Mouse (Mus musculus): Measurements from ENCODE around the gene Dld. TPM values are rescaled to one million over a fixed set of nuclear protein-coding genes. Genes with fewer than 3 reads are reported as not detected.

Gene Dld
- polyA plus RNA-seq (2012; rRNA removed), result 70.4 and 76.6 TPM in 2 replicates

DNA sequence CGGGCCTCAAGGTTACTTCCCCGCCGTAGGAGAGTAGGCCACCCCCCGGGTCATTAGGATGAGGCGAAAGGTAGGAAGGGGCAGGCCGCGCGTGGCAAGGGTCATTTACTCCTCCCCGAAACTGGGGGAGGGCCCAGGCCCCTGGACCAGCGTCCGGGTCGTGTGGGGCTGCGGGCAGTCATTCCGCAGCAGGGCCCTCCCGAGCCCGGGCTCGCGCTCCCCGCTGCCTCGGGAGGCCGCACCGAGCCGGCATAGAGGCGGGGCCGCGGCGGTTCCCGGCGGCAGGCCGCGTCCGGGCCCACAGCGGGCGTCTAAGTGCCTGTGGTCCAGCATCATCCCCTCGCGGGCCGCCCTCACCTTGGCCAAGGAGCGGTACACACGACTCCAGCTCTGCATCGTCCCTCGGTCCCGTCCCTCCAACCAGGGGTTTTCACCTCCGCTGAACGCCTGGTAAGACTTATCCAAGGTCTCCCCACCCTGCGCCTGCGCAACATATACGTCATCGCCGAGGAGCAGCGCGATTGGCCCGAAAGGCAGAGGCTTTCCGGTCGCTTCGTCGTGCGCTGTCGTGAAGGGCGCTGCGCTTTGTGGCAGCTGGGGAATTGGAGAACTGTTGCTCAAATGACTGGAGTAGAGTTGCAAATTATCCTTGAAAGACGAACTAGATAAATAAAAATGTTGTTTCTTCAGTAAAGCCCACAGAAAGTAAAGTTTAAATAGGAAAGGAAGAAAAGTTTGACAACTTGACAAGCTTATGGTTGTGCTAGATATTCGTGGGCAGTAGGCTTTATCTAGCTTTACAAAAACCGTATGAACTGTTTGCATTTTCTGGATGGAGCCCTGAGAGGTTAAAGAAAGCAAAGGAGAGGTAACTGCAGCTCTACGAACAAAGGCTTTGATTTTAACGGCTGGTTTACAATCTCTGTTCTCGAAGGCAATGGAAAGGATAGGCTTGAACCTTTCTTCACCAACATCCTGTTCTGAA, at the start of gene Dld:
TSS of gene Dld (minus strand) at position 510 of the 985 bp plus-strand sequence.

DNA sequence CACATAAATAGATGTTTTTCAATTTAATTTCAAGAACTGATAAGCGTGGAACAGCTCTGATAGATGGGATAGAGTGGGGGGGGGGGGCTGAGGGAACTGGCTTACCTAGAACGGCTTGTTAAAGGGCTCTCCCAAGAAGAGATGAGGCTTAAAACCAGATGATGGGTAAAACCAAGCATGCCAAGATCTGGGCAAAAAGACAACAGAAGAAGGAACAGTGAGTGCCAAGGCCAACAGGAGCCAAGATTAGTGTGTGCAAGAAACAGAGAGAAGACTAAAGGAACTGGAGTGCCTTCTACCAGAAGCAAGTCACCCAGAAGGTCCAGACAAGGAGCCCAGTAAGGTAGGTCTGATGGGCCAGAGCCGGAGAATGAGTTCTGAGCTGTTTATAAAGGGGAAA, 39.3 kb upstream of the Dld start, which contains the start of gene Slc26a3:
TSS of gene Slc26a3 (plus strand) at position 301 of the 400 bp plus-strand sequence.

Other genes with a start within 250 kb of the Dld start
- gene Gm6993, start 110.7 kb downstream of the Dld start, polyA plus RNA-seq (2012; rRNA removed), result not detected in 2 replicates
- 20.7 and 34.4 TPM in 2 replicates for gene Lamb1, start 86.2 kb downstream of the Dld start, polyA plus RNA-seq (2012; rRNA removed)
- gene Slc26a3, start 39.4 kb upstream of the Dld start, polyA plus RNA-seq (2012; rRNA removed), result 0.06 TPM in 2 replicates
- gene Cbll1, start 148.2 kb upstream of the Dld start, polyA plus RNA-seq (2012; rRNA removed), result 13.0 and 14.3 TPM in 2 replicates
- 0.05 and 0.20 TPM in 2 replicates for gene Slc26a4, start 208.5 kb upstream of the Dld start, polyA plus RNA-seq (2012; rRNA removed)